In genomic region chr15:80134450-80134847, GRCm38 (mm10) we compare ENCODE assay signal across 8 mouse cellular contexts. TPM values are rescaled to one million over a fixed set of nuclear protein-coding genes. Genes with fewer than 3 reads are reported as not detected.
DNase-seq lines count a peak whose midpoint lies in the region; ATAC-seq and TF ChIP-seq lines count a peak whose summit lies in the region.

No protein-coding gene starts in this region.

- no peak for ATAC-seq in heart, embryonic 11.5 days (replicated peaks; ENCODE audit: insufficient number of reproducible peaks, low FRiP score, low TSS enrichment)
- no peak for ATAC-seq in neural tube, embryonic 14.5 days (ENCODE audit: low read depth)
- ATAC-seq in inflammation-experienced regulatory T-cells, adult 6 months, result no peak

- no peaks in the 10 kb centered on the region for H3K9me3 ChIP-seq in heart, embryonic 11.5 days (replicated peaks; ENCODE audit: control insufficient read depth, low read length)
- H3K9me3 ChIP-seq in limb, embryonic 10.5 days (replicated peaks), result no peaks in the 10 kb centered on the region
- no peaks in the 10 kb centered on the region for H3K9me3 ChIP-seq in neural tube, embryonic 14.5 days (ENCODE audit: control insufficient read depth, low read length)

- H3K27ac ChIP-seq in spleen, adult 2 months (ENCODE audit: insufficient read depth, low read length), result peak overlapping the region; percentile 35; the same call in 1 of the 2 replicates
- H3K27ac ChIP-seq in heart, embryonic 11.5 days (ENCODE audit: low read depth, low read length), result peak overlapping the region; percentile 100
- peak overlapping the region; percentile 100 for H3K27ac ChIP-seq in limb, embryonic 10.5 days
- H3K27ac ChIP-seq in neural tube, embryonic 14.5 days (ENCODE audit: low read depth, low read length), result peak overlapping the region; percentile 98; the same call in 1 of the 2 replicates

- WGBS in spleen, adult 2 months, result 78% methylated on average over 9 of the region's 9 CpGs
- WGBS in heart, embryonic 11.5 days (ENCODE audit: insufficient replicate concordance), result 31% methylated on average over 9 of the region's 9 CpGs
- WGBS in limb, embryonic 10.5 days, result 83% methylated on average over 9 of the region's 9 CpGs
- 47% methylated on average over 9 of the region's 9 CpGs for WGBS in neural tube, embryonic 14.5 days

- no peak for TF ChIP-seq CTCF in spleen, adult 2 months (IDR thresholded peaks at IDR 0.05; ENCODE audit: extremely low read depth, insufficient read depth, insufficient read length, insufficient replicate concordance)

- no peak for DNase-seq in spleen, adult 2 months (ENCODE audit: low read depth in 1 of 2, low spot score in 2 of 2)
- DNase-seq in spleen, postnatal 36 days (ENCODE audit: low spot score in 2 of 2), result no peak
- DNase-seq in limb, embryonic 10.5 days (ENCODE audit: low spot score), result no peak
- no peak for DNase-seq in cerebellum, postnatal 25 days
- DNase-seq in layer of hippocampus, postnatal 25 days (ENCODE audit: extremely low spot score in 1 of 2, low spot score in 1 of 2), result no peak

- H3K4me1 ChIP-seq in spleen, adult 2 months (ENCODE audit: control insufficient read depth, insufficient read depth, insufficient read length), result peaks cover 8% of the 10 kb centered on the region
- H3K4me1 ChIP-seq in heart, embryonic 11.5 days (ENCODE audit: control insufficient read depth, insufficient read depth, low read length), result peaks cover 38% of the 10 kb centered on the region
- H3K4me1 ChIP-seq in limb, embryonic 10.5 days, result peaks cover 18% of the 10 kb centered on the region
- H3K4me1 ChIP-seq in neural tube, embryonic 14.5 days (ENCODE audit: control insufficient read depth, insufficient read depth, low read length), result 0 out of 2 replicates have a peak, but pooled peaks cover 10% of the 10 kb centered on the region

- H3K36me3 ChIP-seq in spleen, adult 2 months (ENCODE audit: control insufficient read depth, insufficient read depth, low read length), result no peaks in the 10 kb centered on the region
- H3K36me3 ChIP-seq in heart, embryonic 11.5 days (ENCODE audit: control insufficient read depth, insufficient read depth, low read length), result 0 out of 2 replicates have a peak, but pooled peaks cover 2% of the 10 kb centered on the region
- peaks cover 32% of the 10 kb centered on the region for H3K36me3 ChIP-seq in limb, embryonic 10.5 days
- no peaks in the 10 kb centered on the region for H3K36me3 ChIP-seq in neural tube, embryonic 14.5 days (ENCODE audit: control insufficient read depth, insufficient read depth, low read length)

- peak overlapping the region; percentile 81 for H3K4me2 ChIP-seq in heart, embryonic 11.5 days
- peak overlapping the region; percentile 51 for H3K4me2 ChIP-seq in neural tube, embryonic 14.5 days (ENCODE audit: low read depth, low read length)

- TF ChIP-seq POLR2A in spleen, adult 2 months (IDR thresholded peaks at IDR 0.05; ENCODE audit: low read depth, low read length), result no peak

- no peaks in the 10 kb centered on the region for H3K27me3 ChIP-seq in spleen, adult 2 months (ENCODE audit: control insufficient read depth, insufficient read depth, low read length)
- no peaks in the 10 kb centered on the region for H3K27me3 ChIP-seq in heart, embryonic 11.5 days (ENCODE audit: control insufficient read depth, insufficient read depth, low read length)
- H3K27me3 ChIP-seq in limb, embryonic 10.5 days (ENCODE audit: low read depth, poor library complexity, severe bottlenecking), result no peaks in the 10 kb centered on the region
- H3K27me3 ChIP-seq in neural tube, embryonic 14.5 days (ENCODE audit: control insufficient read depth, insufficient read depth, low read length), result no peaks in the 10 kb centered on the region

- H3K9ac ChIP-seq in heart, embryonic 11.5 days (ENCODE audit: low read depth, low read length), result peak overlapping the region; percentile 97
- H3K9ac ChIP-seq in neural tube, embryonic 14.5 days (replicated peaks; ENCODE audit: low read depth, low read length), result 0 out of 2 replicates have a peak overlapping the region, but pooled peaks have one; percentile 9

- no peak overlapping the region for H3K4me3 ChIP-seq in spleen, adult 2 months (ENCODE audit: extremely low read depth, insufficient read depth, insufficient read length)
- peak overlapping the region; percentile 77 for H3K4me3 ChIP-seq in heart, embryonic 11.5 days (ENCODE audit: low read depth, low read length)
- H3K4me3 ChIP-seq in limb, embryonic 10.5 days, result peak overlapping the region; percentile 84
- peak overlapping the region; percentile 70; the same call in 1 of the 2 replicates for H3K4me3 ChIP-seq in neural tube, embryonic 14.5 days (ENCODE audit: low read depth, low read length)

RNA-seq across cellular contexts. Expression of gene Tab1, which starts 1.5 kb away (rescaled TPM):
- polyA plus RNA-seq in spleen, adult 2 months (2012; rRNA removed), result 16.1 and 21.4 TPM in 2 replicates
- 18.8 and 25.1 TPM in 2 replicates for polyA plus RNA-seq in heart, embryonic 11.5 days (2014; fragmentation: Nextera tagmentation; extraction: Ambion mirVana)
- 41.8 and 52.4 TPM in 2 replicates for polyA plus RNA-seq in limb, embryonic 10.5 days (2016; fragmentation: Nextera tagmentation; extraction: Ambion mirVana)
- polyA plus RNA-seq in neural tube, embryonic 14.5 days (2014; fragmentation: Nextera tagmentation; extraction: Ambion mirVana), result 30.1 and 36.6 TPM in 2 replicates
- polyA plus RNA-seq in inflammation-experienced regulatory T-cells, adult 6 months (2017; shearing (Covaris generic)), result 10 to 100 TPM; 12.2 to 15.9 (median 12.3) TPM
- 10 to 100 TPM; 25.1 to 33.8 TPM for total RNA-seq in layer of hippocampus, postnatal 25 days (2021)

RNA-seq across cellular contexts. Expression of gene Mgat3, which starts 39.1 kb away (rescaled TPM):
- 2.9 and 3.4 TPM in 2 replicates for polyA plus RNA-seq in spleen, adult 2 months (2012; rRNA removed)
- 1.8 and 2.1 TPM in 2 replicates for polyA plus RNA-seq in heart, embryonic 11.5 days (2014; fragmentation: Nextera tagmentation; extraction: Ambion mirVana)
- polyA plus RNA-seq in limb, embryonic 10.5 days (2016; fragmentation: Nextera tagmentation; extraction: Ambion mirVana), result 4.0 and 5.3 TPM in 2 replicates
- polyA plus RNA-seq in neural tube, embryonic 14.5 days (2014; fragmentation: Nextera tagmentation; extraction: Ambion mirVana), result 24.2 and 25.7 TPM in 2 replicates
- polyA plus RNA-seq in inflammation-experienced regulatory T-cells, adult 6 months (2017; shearing (Covaris generic)), result not detected
- 100 to 1,000 TPM; 111 to 113 TPM for total RNA-seq in layer of hippocampus, postnatal 25 days (2021)

RNA-seq across cellular contexts. Expression of gene Rpl3, which starts 42.8 kb away (rescaled TPM):
- 550 and 833 TPM in 2 replicates for polyA plus RNA-seq in spleen, adult 2 months (2012; rRNA removed)
- polyA plus RNA-seq in heart, embryonic 11.5 days (2014; fragmentation: Nextera tagmentation; extraction: Ambion mirVana), result 861 and 879 TPM in 2 replicates
- 1,077 and 1,189 TPM in 2 replicates for polyA plus RNA-seq in limb, embryonic 10.5 days (2016; fragmentation: Nextera tagmentation; extraction: Ambion mirVana)
- 633 and 702 TPM in 2 replicates for polyA plus RNA-seq in neural tube, embryonic 14.5 days (2014; fragmentation: Nextera tagmentation; extraction: Ambion mirVana)
- 1,000 to 10,000 TPM; 2,844 to 4,969 (median 3,861) TPM for polyA plus RNA-seq in inflammation-experienced regulatory T-cells, adult 6 months (2017; shearing (Covaris generic))
- total RNA-seq in layer of hippocampus, postnatal 25 days (2021), result 100 to 1,000 TPM; 494 to 606 TPM

RNA-seq across cellular contexts. Expression of gene Syngr1, which starts 43.3 kb away (rescaled TPM):
- polyA plus RNA-seq in spleen, adult 2 months (2012; rRNA removed), result 9.9 and 13.5 TPM in 2 replicates
- polyA plus RNA-seq in heart, embryonic 11.5 days (2014; fragmentation: Nextera tagmentation; extraction: Ambion mirVana), result 15.2 and 20.7 TPM in 2 replicates
- 1.4 and 3.2 TPM in 2 replicates for polyA plus RNA-seq in limb, embryonic 10.5 days (2016; fragmentation: Nextera tagmentation; extraction: Ambion mirVana)
- polyA plus RNA-seq in neural tube, embryonic 14.5 days (2014; fragmentation: Nextera tagmentation; extraction: Ambion mirVana), result 27.3 and 30.3 TPM in 2 replicates
- 1 to 10 TPM in 1 of 3 experiments, under 1 TPM in 1, not detected in 1; 0.77 to 1.7 TPM for polyA plus RNA-seq in inflammation-experienced regulatory T-cells, adult 6 months (2017; shearing (Covaris generic))
- total RNA-seq in layer of hippocampus, postnatal 25 days (2021), result 100 to 1,000 TPM; 387 to 409 TPM

Comparison
In these comparisons a context has a peak if more than half of its experiments do, and no peak if none do; other contexts are left out.
1. H3K27ac ChIP-seq: peak in every context shown above with its lines; median percentile 100 in heart, embryonic 11.5 days; 100 in limb, embryonic 10.5 days; 98 in neural tube, embryonic 14.5 days; 35 in spleen, adult 2 months.